Mouse (Mus musculus) ovary, postnatal 36 days (tissue): ENCODE data around the gene Wwc2.

Source experiments
- DNase-seq: peaks from one replicate; pipeline ENCODE4 v3.0.0; 2022; ENCODE audit warnings: low spot score, mixed read lengths

Wwc2 gene

GRCm38 (mm10) chr8:47939933-47940870 is 50.5 kb downstream of the Wwc2 start:
- no peak for DNase-seq

- DNase-seq = no peak
These were observed 51.5 kb downstream of the Wwc2 start for GRCm38 (mm10) chr8:47939217-47939616.

GRCm38 (mm10) chr8:47936386-47936785 is 54.3 kb downstream of the Wwc2 start:
- DNase-seq = no peak

GRCm38 (mm10) chr8:47935461-47935860 is 55.3 kb downstream of the Wwc2 start:
- no peak for DNase-seq

GRCm38 (mm10) chr8:47933087-47933486 is 57.6 kb downstream of the Wwc2 start:
- DNase-seq = no peak

- DNase-seq = no peak
These were observed 58.5 kb downstream of the Wwc2 start for GRCm38 (mm10) chr8:47932028-47932790.

- DNase-seq = no peak
These were observed 59.4 kb downstream of the Wwc2 start for GRCm38 (mm10) chr8:47931371-47931770.

GRCm38 (mm10) chr8:47929615-47930014 is 61.1 kb downstream of the Wwc2 start:
- no peak for DNase-seq

GRCm38 (mm10) chr8:47928604-47929185 is 62.0 kb downstream of the Wwc2 start:
- no peak for DNase-seq

GRCm38 (mm10) chr8:47924921-47925320 is 65.8 kb downstream of the Wwc2 start:
- DNase-seq = no peak

GRCm38 (mm10) chr8:47922816-47923215 is 67.9 kb downstream of the Wwc2 start:
- no peak for DNase-seq

- DNase-seq = no peak
These were observed 68.7 kb downstream of the Wwc2 start for GRCm38 (mm10) chr8:47922011-47922410.

GRCm38 (mm10) chr8:47920575-47921144 is 70.1 kb downstream of the Wwc2 start:
- no peak for DNase-seq

GRCm38 (mm10) chr8:47917060-47918035 is 73.4 kb downstream of the Wwc2 start:
- DNase-seq = no peak

- DNase-seq = no peak
These were observed 75.2 kb downstream of the Wwc2 start for GRCm38 (mm10) chr8:47915521-47915920.

- DNase-seq = no peak
These were observed 75.8 kb downstream of the Wwc2 start for GRCm38 (mm10) chr8:47914946-47915345.

GRCm38 (mm10) chr8:47914161-47914560 is 76.6 kb downstream of the Wwc2 start:
- DNase-seq = no peak

- DNase-seq = no peak
These were observed 77.1 kb downstream of the Wwc2 start for GRCm38 (mm10) chr8:47913621-47914020.

GRCm38 (mm10) chr8:47909681-47910080 is 81.0 kb downstream of the Wwc2 start:
- no peak for DNase-seq

GRCm38 (mm10) chr8:47907056-47907455 is 83.7 kb downstream of the Wwc2 start:
- DNase-seq = no peak

- DNase-seq = no peak
These were observed 84.6 kb downstream of the Wwc2 start for GRCm38 (mm10) chr8:47906142-47906541.
